ENCODE assay signal across 12 mouse cellular contexts in the genomic region with DNA sequence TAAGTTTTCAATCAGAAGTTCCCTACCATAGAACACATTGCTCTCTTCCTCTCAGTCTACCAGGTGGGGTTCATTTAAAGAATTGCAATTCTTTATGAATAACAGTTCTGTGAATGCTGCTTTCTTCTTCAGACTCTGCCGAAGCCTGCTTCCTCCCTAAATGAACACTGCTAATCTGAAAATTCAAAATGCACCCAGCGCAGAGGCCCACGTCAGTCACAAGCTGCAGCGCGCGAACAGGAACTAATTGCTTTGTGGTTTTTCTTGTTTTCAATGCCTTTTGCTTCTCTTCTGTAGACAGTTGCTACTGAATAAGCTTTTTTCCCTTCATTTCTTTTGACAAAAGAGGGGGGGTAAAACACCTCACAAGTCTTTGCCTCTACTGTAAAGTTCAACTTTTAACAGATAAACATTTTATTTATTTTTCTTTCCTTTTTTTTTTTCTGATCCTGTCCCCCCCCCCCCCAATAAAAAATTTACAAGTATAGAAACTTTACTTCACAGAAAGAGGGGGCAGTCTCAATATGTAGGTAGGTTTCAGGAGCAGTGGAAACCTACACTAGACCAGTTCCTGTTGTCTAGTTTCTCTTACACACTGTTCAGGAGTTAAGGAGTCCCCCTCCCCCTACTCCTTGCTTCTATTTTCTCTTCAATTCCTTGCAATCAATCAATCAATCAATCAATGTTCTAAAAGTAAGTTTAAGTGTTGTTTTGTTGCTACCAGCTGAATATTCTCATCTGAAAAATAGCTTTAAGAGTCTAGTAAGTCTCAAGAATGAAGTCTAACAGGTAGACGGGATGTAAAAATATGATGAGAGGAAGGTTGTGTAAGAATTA. TPM values are rescaled to one million over a fixed set of nuclear protein-coding genes. Genes with fewer than 3 reads are reported as not detected.
A peak's percentile ranks its signal among the peaks of the same experiment; 100 is the strongest.
DNase-seq lines count a peak whose midpoint lies in the region; ATAC-seq lines count a peak whose summit lies in the region.
"Had no signal": no experiment of that assay in that cellular context is flagged by ENCODE, and none has a peak within 500 bp of the region (broad histone marks: within the 10 kb centered on the region; RNA-seq: fewer than 3 reads in every experiment).

No protein-coding gene starts in this region.

- DNase-seq in 416B (ENCODE audit: low read depth): peak; percentile 81
- peak; percentile 64 to 71 for DNase-seq in B cell, adult 2 months
- peak; percentile 16 to 23 for DNase-seq in spleen, adult 18-20 months
- DNase-seq in embryo, embryonic 10.5 days (ENCODE audit: low spot score): no peak
- DNase-seq in embryo, embryonic 11 days: no peak
- no peak for DNase-seq in neural tube, embryonic 10.5 days (ENCODE audit: extremely low spot score, low spot score)
- DNase-seq: cerebellum, postnatal 25 days; gastrocnemius, postnatal 10 days; heart, postnatal 4 days; kidney, postnatal 36 days; retina, postnatal 1 day had no signal

- ATAC-seq in hematopoietic stem cell, adult 5-6 weeks (replicated peaks in 1 of 2; ENCODE audit: insufficient read depth in 1 of 2, low FRiP score in 2 of 2, low TSS enrichment in 1 of 2, low read depth in 1 of 2, poor library complexity in 2 of 2, severe bottlenecking in 2 of 2): peak; percentile 91 to 93

RNA-seq across cellular contexts. Expression of a gene that starts 58.2 kb away (rescaled TPM):
- 1,415 and 1,523 TPM in 2 replicates for total RNA-seq in hematopoietic stem cell, adult 5-6 weeks (2017)
- total RNA-seq: gastrocnemius, postnatal 10 days had no signal

Comparison
In these comparisons a context has a peak if more than half of its experiments do, and no peak if none do; other contexts are left out.
1. DNase-seq: peak in 416B (single experiment), B cell, adult 2 months (2 of 2) and spleen, adult 18-20 months (2 of 2); none in embryo, embryonic 10.5 days (single experiment), embryo, embryonic 11 days (single experiment) and neural tube, embryonic 10.5 days (single experiment).